Mouse (Mus musculus) neural tube, embryonic 11.5 days (tissue): Measurements from ENCODE around the gene Myh7b. TPM values are rescaled to one million over a fixed set of nuclear protein-coding genes. Genes with fewer than 3 reads are reported as not detected.

Experiments
- ATAC-seq: fragments of 200-750 bp; cut with Nextera tagmentation; 2 replicates; pipeline ENCODE4 v1.8.0; 2017; ENCODE audit warnings: moderate number of reproducible peaks, mild to moderate bottlenecking, moderate TSS enrichment, moderate library complexity; ENCODE audit not compliant: insufficient read depth, low FRiP score, low TSS enrichment
- DNase-seq: peaks from one replicate; pipeline ENCODE4 v3.0.0-alpha.2; 2015; ENCODE audit warnings: low spot score
- H3K27ac ChIP-seq: fragments of 300-500 bp; sonication (generic); 2 replicates; pipeline ENCODE4 v1.5.1; 2014; ENCODE audit warnings: low read depth, mild to moderate bottlenecking, low read length
- H3K27me3 ChIP-seq: fragments of 300-500 bp; sonication (generic); 2 replicates; pipeline ENCODE4 v1.6.1; 2014; ENCODE audit warnings: mild to moderate bottlenecking, low read length, mixed read lengths; ENCODE audit not compliant: control insufficient read depth, insufficient read depth
- H3K36me3 ChIP-seq: fragments of 300-500 bp; sonication (generic); 2 replicates; pipeline ENCODE4 v1.6.1; 2014; ENCODE audit warnings: mild to moderate bottlenecking, low read length, moderate library complexity, mixed read lengths; ENCODE audit not compliant: control insufficient read depth, insufficient read depth
- H3K4me1 ChIP-seq: fragments of 300-500 bp; sonication (generic); 2 replicates; pipeline ENCODE4 v1.6.1; 2014; ENCODE audit warnings: low read length, mixed read lengths; ENCODE audit not compliant: control insufficient read depth, insufficient read depth
- H3K4me2 ChIP-seq: fragments of 300-500 bp; sonication (generic); 2 replicates; pipeline ENCODE4 v1.6.1; 2014; ENCODE audit warnings: low read depth, mild to moderate bottlenecking, moderate library complexity
- H3K4me3 ChIP-seq: fragments of 300-500 bp; sonication (generic); 2 replicates; pipeline ENCODE4 v1.5.1; 2014; ENCODE audit warnings: low read depth, low read length
- H3K9ac ChIP-seq: fragments of 300-500 bp; sonication (generic); 2 replicates; pipeline ENCODE4 v1.6.1; 2014; ENCODE audit warnings: mild to moderate bottlenecking, low read length
- H3K9me3 ChIP-seq: fragments of 300-500 bp; sonication (generic); 2 replicates; pipeline ENCODE4 v1.6.1; 2016; ENCODE audit warnings: low read length; ENCODE audit not compliant: control insufficient read depth
- WGBS: fragments of 180-500 bp; shearing (Covaris S2); extraction: QIAGEN DNeasy Blood & Tissue Kit; methylation state at CpG from one replicate; pipeline ENCODE4 v1.1.7; 2014; 5-methylcytosine and 5-hydroxymethylcytosine counted together
- polyA plus RNA-seq: library from polyadenylated mRNA; unstranded; fragments of >200 nt; fragmentation: Nextera tagmentation; extraction: Ambion mirVana; gene quantifications from 2 replicates; pipeline ENCODE4 v1.2.1, GENCODE M21; 2014

Myh7b gene
- polyA plus RNA-seq, 1 experiment from 2014 or later: 1.8 TPM

DNA sequence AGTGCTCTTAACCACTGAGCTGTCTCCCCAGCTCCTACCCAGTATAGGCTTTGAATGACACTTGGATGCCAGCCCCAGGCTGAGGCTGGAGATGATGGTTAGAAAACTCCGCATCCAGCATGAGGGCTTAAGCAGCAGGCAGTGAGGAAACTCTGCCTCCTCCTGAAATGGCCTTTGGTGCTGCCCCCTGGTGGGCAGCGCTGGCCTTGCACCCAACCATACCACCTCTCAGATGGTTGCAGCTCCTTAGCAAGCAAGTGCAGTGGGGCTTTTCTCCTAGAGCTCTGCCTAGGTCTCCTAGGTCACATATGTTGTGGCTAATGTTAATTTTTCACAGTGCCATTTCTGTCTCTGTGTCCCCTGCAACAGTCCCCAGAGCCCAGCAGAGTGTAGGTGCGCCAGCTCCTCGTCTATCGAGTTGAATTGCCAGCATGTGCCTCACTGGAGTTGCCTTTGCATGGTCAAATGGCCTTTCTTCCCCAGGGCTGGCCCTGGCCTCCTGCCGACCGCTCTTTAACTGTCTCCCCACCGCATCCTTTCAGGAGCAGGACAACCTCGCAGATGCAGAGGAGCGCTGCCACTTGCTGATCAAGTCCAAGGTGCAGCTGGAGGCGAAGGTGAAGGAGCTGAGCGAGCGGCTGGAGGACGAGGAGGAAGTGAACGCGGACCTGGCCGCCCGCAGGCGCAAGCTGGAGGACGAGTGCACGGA, 16.2 kb downstream of the Myh7b start:
- Histone ChIP-seq H3K27me3 (peaks cover 49% of the 10 kb centered on the region), H3K27ac (no peak overlapping the region), H3K4me2 (no peak overlapping the region), H3K4me1 (peaks cover 7% of the 10 kb centered on the region), H3K9me3 (no peaks in the 10 kb centered on the region), H3K36me3 (no peaks in the 10 kb centered on the region), H3K4me3 (no peak overlapping the region), H3K9ac (no peak overlapping the region)
- ATAC-seq: no peak
- WGBS: 45% methylated on average over 21 of the region's 21 CpGs
- peak; percentile 85 for DNase-seq

DNA sequence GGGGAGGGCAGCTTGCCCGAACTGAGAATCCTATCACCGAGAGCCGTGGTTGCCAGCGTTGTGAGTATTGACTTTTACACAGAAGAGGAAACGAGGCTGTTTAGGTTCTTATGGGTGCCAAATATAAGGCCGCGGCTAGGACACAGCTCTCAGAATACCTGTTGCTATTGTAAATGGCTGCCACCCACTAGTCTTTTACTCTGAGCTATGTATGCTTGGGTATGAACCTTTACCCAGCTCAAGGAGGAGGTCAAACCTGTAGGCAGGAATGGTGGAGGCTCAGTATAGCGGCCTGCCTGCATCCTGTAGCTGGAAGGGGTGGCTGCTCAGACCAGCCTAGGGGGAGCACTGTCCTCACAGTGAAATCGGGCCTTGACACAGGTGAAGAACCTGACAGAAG, 17.1 kb downstream of the Myh7b start:
- no peak overlapping the region for H3K9ac ChIP-seq
- no peak overlapping the region for H3K4me2 ChIP-seq
- peaks cover 57% of the 10 kb centered on the region for H3K27me3 ChIP-seq
- no peaks in the 10 kb centered on the region for H3K9me3 ChIP-seq
- ATAC-seq: no peak
- 83% methylated on average over 9 of the region's 9 CpGs for WGBS
- H3K27ac ChIP-seq: no peak overlapping the region
- peaks cover 7% of the 10 kb centered on the region for H3K4me1 ChIP-seq
- no peak overlapping the region for H3K4me3 ChIP-seq
- peaks cover 2% of the 10 kb centered on the region; the same call in 1 of the 2 replicates for H3K36me3 ChIP-seq
- no peak for DNase-seq

DNA sequence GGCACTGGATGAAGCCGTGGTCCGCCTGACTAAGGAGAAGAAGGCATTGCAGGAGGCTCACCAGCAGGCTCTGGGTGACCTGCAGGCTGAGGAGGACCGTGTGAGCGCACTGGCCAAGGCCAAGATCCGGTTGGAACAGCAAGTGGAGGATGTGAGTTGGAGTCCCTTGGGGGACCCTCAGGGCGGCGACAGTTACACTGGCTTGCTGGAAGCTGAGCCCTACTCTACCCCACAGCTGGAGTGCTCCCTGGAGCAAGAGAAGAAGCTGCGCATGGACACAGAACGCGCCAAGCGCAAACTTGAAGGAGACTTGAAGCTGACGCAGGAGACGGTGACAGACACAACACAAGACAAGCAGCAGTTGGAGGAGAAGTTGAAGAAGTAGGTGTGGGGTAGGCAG, 17.5 kb downstream of the Myh7b start:
- H3K4me3 ChIP-seq: no peak overlapping the region
- peaks cover 58% of the 10 kb centered on the region for H3K27me3 ChIP-seq
- no peak overlapping the region for H3K27ac ChIP-seq
- no peak for DNase-seq
- ATAC-seq: no peak
- H3K4me2 ChIP-seq: no peak overlapping the region
- H3K9me3 ChIP-seq: no peaks in the 10 kb centered on the region
- 76% methylated on average over 13 of the region's 13 CpGs for WGBS
- H3K36me3 ChIP-seq: peaks cover 2% of the 10 kb centered on the region; the same call in 1 of the 2 replicates
- no peak overlapping the region for H3K9ac ChIP-seq
- H3K4me1 ChIP-seq: peaks cover 7% of the 10 kb centered on the region

DNA sequence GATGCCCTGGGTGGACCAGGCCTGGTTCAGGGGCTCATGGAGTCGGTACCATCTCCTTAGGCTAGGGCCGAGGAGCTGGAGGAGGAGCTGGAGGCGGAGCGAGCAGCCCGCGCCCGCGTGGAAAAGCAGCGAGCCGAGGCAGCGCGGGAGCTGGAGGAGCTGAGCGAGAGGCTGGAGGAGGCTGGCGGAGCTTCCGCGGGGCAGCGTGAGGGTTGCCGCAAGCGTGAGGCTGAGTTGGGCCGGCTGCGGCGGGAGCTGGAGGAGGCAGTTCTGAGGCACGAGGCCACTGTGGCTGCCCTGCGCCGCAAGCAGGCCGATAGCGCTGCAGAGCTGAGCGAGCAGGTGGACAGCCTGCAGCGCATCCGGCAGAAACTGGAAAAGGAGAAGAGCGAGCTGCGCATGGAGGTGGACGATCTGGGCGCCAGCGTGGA, 18.2 kb downstream of the Myh7b start:
- Histone ChIP-seq H3K4me3 (peak overlapping the region; percentile 24; the same call in 1 of the 2 replicates), H3K27ac (no peak overlapping the region), H3K4me1 (peaks cover 7% of the 10 kb centered on the region), H3K36me3 (peaks cover 3% of the 10 kb centered on the region), H3K9me3 (no peaks in the 10 kb centered on the region), H3K9ac (peak overlapping the region; percentile 11; the same call in 1 of the 2 replicates), H3K4me2 (peak overlapping the region; percentile 55), H3K27me3 (peaks cover 58% of the 10 kb centered on the region)
- 3% methylated on average over 35 of the region's 35 CpGs for WGBS
- peak; percentile 17; the same call in 1 of the 2 replicates for ATAC-seq
- peak; percentile 54 for DNase-seq

DNA sequence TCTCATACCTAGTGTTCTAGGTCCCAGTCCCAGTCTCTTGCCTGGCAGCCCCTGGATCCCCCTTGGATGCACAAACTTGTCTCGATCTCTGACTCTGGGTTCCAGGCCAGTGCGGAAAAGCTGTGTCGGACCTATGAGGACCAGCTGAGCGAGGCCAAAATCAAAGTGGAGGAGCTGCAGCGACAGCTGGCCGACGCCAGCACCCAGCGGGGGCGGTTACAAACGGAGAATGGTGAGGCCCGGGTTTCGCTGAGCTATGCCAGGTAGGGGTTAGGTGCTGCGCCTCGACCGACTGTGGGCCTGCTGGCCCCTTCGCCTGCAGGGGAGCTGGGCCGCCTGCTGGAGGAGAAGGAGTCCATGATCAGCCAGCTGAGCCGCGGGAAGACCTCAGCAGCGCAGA, 19.1 kb downstream of the Myh7b start:
- no peak for ATAC-seq
- peaks cover 9% of the 10 kb centered on the region for H3K36me3 ChIP-seq
- no peak overlapping the region for H3K4me2 ChIP-seq
- no peak overlapping the region for H3K27ac ChIP-seq
- 18% methylated on average over 20 of the region's 20 CpGs for WGBS
- peaks cover 7% of the 10 kb centered on the region for H3K4me1 ChIP-seq
- H3K9me3 ChIP-seq: no peaks in the 10 kb centered on the region
- peaks cover 58% of the 10 kb centered on the region for H3K27me3 ChIP-seq
- H3K9ac ChIP-seq: no peak overlapping the region
- no peak for DNase-seq
- no peak overlapping the region for H3K4me3 ChIP-seq

DNA sequence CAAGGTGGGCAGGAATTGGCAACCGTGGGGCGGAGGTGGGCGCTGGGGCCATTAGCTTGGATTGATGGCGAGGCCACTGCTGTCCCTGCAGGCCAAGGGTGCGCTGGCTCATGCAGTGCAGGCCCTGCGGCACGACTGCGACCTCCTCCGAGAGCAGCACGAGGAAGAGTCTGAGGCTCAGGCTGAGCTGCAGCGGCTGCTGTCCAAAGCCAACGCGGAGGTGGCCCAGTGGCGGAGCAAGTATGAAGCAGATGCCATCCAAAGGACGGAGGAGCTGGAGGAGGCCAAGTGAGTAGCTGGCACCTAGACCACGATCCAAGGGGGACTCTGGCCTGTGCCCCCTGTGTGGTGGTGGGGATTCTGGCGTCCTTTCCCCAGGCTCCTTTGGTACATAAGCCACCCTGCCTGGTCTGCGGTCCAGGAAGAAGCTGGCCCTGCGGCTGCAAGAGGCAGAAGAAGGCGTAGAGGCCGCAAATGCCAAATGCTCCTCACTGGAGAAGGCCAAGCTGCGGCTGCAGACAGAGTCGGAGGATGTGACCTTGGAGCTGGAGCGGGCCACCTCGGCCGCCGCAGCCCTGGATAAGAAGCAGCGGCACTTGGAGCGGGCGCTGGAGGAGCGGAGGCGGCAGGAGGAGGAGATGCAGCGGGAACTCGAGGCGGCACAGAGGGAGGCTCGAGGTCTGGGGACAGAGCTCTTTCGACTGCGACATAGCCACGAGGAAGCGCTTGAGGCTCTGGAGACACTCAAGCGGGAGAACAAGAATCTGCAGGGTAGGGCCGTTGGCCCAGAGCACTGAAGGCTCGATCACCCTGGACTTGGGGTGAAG, 19.8 kb downstream of the Myh7b start:
- peaks cover 7% of the 10 kb centered on the region for H3K4me1 ChIP-seq
- H3K27me3 ChIP-seq: peaks cover 58% of the 10 kb centered on the region
- H3K9me3 ChIP-seq: no peaks in the 10 kb centered on the region
- ATAC-seq: no peak
- 0 out of 2 replicates have a peak overlapping the region, but pooled peaks have one; percentile 6 for H3K9ac ChIP-seq
- WGBS: 17% methylated on average over 43 of the region's 43 CpGs
- H3K27ac ChIP-seq: no peak overlapping the region
- no peak overlapping the region for H3K4me3 ChIP-seq
- peaks cover 9% of the 10 kb centered on the region for H3K36me3 ChIP-seq
- H3K4me2 ChIP-seq: no peak overlapping the region
- no peak for DNase-seq

DNA sequence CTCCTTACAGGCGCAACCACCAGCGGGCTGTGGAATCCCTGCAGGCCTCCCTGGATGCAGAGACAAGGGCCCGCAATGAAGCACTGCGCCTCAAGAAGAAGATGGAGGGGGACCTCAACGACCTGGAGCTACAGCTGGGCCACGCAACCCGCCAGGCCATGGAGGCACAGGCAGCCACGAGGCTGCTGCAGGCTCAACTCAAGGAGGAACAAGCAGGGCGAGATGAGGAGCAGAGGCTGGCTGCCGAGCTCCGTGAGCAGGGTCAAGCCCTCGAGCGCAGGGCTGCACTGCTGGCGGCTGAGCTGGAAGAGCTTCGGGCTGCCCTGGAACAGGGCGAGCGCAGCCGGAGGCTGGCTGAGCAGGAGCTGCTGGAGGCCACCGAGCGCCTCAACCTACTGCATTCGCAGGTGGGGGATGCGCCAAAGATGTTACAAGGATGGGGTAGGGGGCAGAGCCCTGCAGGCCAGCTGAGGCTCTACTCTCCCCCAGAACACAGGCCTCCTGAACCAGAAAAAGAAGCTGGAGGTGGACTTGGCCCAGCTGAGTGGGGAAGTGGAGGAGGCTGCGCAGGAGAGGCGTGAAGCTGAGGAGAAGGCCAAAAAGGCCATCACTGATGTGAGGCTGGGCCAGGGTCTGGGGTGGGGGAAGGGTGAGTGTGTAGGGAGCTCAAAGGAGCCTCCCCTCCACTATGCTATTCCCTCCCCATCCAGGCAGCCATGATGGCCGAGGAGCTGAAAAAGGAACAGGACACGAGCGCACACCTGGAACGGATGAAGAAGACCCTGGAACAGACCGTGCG, 21.3 kb downstream of the Myh7b start:
- Histone ChIP-seq H3K36me3 (peaks cover 11% of the 10 kb centered on the region), H3K27me3 (peaks cover 56% of the 10 kb centered on the region), H3K4me3 (no peak overlapping the region), H3K27ac (no peak overlapping the region), H3K9ac (no peak overlapping the region), H3K9me3 (no peaks in the 10 kb centered on the region), H3K4me2 (no peak overlapping the region), H3K4me1 (peaks cover 7% of the 10 kb centered on the region)
- ATAC-seq: no peak
- 72% methylated on average over 30 of the region's 30 CpGs for WGBS
- DNase-seq: no peak

DNA sequence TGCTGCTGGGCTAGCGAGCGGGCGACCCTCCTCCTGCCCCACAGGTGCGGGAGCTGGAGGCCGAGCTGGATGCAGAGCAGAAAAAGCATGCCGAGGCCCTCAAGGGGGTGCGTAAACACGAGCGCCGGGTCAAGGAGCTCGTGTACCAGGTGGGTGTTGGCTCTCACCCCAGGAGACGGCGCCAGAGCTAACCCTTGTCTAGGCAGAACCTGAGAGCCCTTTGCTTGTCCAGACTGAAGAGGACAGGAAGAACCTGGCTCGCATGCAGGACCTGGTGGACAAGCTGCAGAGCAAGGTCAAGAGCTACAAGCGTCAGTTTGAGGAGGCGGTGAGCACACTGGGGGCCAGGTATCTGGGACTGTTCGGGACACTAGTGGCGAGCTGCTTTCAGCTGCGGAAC, 22.1 kb downstream of the Myh7b start:
- ATAC-seq (no peak), DNase-seq (no peak)
- H3K27ac ChIP-seq: no peak overlapping the region
- H3K9me3 ChIP-seq: no peaks in the 10 kb centered on the region
- 67% methylated on average over 19 of the region's 19 CpGs for WGBS
- no peak overlapping the region for H3K4me3 ChIP-seq
- H3K4me2 ChIP-seq: no peak overlapping the region
- H3K36me3 ChIP-seq: peaks cover 11% of the 10 kb centered on the region
- H3K4me1 ChIP-seq: peaks cover 7% of the 10 kb centered on the region
- no peak overlapping the region for H3K9ac ChIP-seq
- peaks cover 49% of the 10 kb centered on the region for H3K27me3 ChIP-seq
